Mouse (Mus musculus): ENCODE results near the gene Zic5. TPM values are rescaled to one million over a fixed set of nuclear protein-coding genes. Genes with fewer than 3 reads are reported as not detected.

The Zic5 gene
- polyA plus RNA-seq, 1 experiment = 0.72 TPM

- Histone ChIP-seq H3K4me1 (ENCODE audit: control insufficient read depth, insufficient read depth, low read length) (no peaks in the 10 kb centered on the region), H3K4me3 (replicated peaks; ENCODE audit: control insufficient read depth, low read depth, low read length) (no peak overlapping the region), H3K27ac (ENCODE audit: control insufficient read depth, insufficient read depth, low read depth, low read length, poor library complexity) (no peak overlapping the region)
- no peak for TF ChIP-seq POLR2A (IDR thresholded peaks at IDR 0.05; ENCODE audit: borderline replicate concordance, control insufficient read depth, low read depth, low read length)
- TF ChIP-seq CTCF (IDR thresholded peaks at IDR 0.05; ENCODE audit: control insufficient read depth, insufficient read depth, low read length) = no peak
- 10% methylated on average over 12 of the region's 12 CpGs for WGBS
Measured at GRCm38 (mm10) chr14:122489686-122490414, 24.4 kb upstream of the Zic5 start.

GRCm38 (mm10) chr14:122489041-122489440, 23.6 kb upstream of the Zic5 start:
- 1% methylated on average over 5 of the region's 5 CpGs for WGBS
- no peaks in the 10 kb centered on the region for H3K4me1 ChIP-seq (ENCODE audit: control insufficient read depth, insufficient read depth, low read length)
- H3K4me3 ChIP-seq (replicated peaks; ENCODE audit: control insufficient read depth, low read depth, low read length) = no peak overlapping the region
- TF ChIP-seq POLR2A (IDR thresholded peaks at IDR 0.05; ENCODE audit: borderline replicate concordance, control insufficient read depth, low read depth, low read length) = no peak
- H3K27ac ChIP-seq (ENCODE audit: control insufficient read depth, insufficient read depth, low read depth, low read length, poor library complexity) = no peak overlapping the region

- Histone ChIP-seq H3K4me1 (ENCODE audit: control insufficient read depth, insufficient read depth, low read length) (no peaks in the 10 kb centered on the region), H3K27ac (ENCODE audit: control insufficient read depth, insufficient read depth, low read depth, low read length, poor library complexity) (no peak overlapping the region), H3K4me3 (replicated peaks; ENCODE audit: control insufficient read depth, low read depth, low read length) (no peak overlapping the region)
- no peak for TF ChIP-seq CTCF (IDR thresholded peaks at IDR 0.05; ENCODE audit: control insufficient read depth, insufficient read depth, low read length)
- TF ChIP-seq POLR2A (IDR thresholded peaks at IDR 0.05; ENCODE audit: borderline replicate concordance, control insufficient read depth, low read depth, low read length) = no peak
- 13% methylated on average over 5 of the region's 5 CpGs for WGBS
Measured at GRCm38 (mm10) chr14:122487366-122487765, 21.9 kb upstream of the Zic5 start.

- H3K4me1 ChIP-seq (ENCODE audit: control insufficient read depth, insufficient read depth, low read length) = no peaks in the 10 kb centered on the region
- WGBS = 0% methylated on average over 1 of the region's 1 CpGs
- TF ChIP-seq CTCF (IDR thresholded peaks at IDR 0.05; ENCODE audit: control insufficient read depth, insufficient read depth, low read length) (no peak), POLR2A (IDR thresholded peaks at IDR 0.05; ENCODE audit: borderline replicate concordance, control insufficient read depth, low read depth, low read length) (no peak)
- no peak overlapping the region for H3K4me3 ChIP-seq (replicated peaks; ENCODE audit: control insufficient read depth, low read depth, low read length)
- no peak overlapping the region for H3K27ac ChIP-seq (ENCODE audit: control insufficient read depth, insufficient read depth, low read depth, low read length, poor library complexity)
Measured at GRCm38 (mm10) chr14:122486611-122487010, 21.1 kb upstream of the Zic5 start.

GRCm38 (mm10) chr14:122485635-122486181, 20.2 kb upstream of the Zic5 start:
- no peak overlapping the region for H3K27ac ChIP-seq (ENCODE audit: control insufficient read depth, insufficient read depth, low read depth, low read length, poor library complexity)
- no peak overlapping the region for H3K4me3 ChIP-seq (replicated peaks; ENCODE audit: control insufficient read depth, low read depth, low read length)
- TF ChIP-seq CTCF (IDR thresholded peaks at IDR 0.05; ENCODE audit: control insufficient read depth, insufficient read depth, low read length) (no peak), POLR2A (IDR thresholded peaks at IDR 0.05; ENCODE audit: borderline replicate concordance, control insufficient read depth, low read depth, low read length) (no peak)
- WGBS = 5% methylated on average over 12 of the region's 12 CpGs
- H3K4me1 ChIP-seq (ENCODE audit: control insufficient read depth, insufficient read depth, low read length) = no peaks in the 10 kb centered on the region

GRCm38 (mm10) chr14:122484844-122485551, 19.5 kb upstream of the Zic5 start:
- no peak overlapping the region for H3K27ac ChIP-seq (ENCODE audit: control insufficient read depth, insufficient read depth, low read depth, low read length, poor library complexity)
- WGBS = 5% methylated on average over 24 of the region's 24 CpGs
- H3K4me3 ChIP-seq (replicated peaks; ENCODE audit: control insufficient read depth, low read depth, low read length) = no peak overlapping the region
- TF ChIP-seq CTCF (IDR thresholded peaks at IDR 0.05; ENCODE audit: control insufficient read depth, insufficient read depth, low read length) = no peak
- TF ChIP-seq POLR2A (IDR thresholded peaks at IDR 0.05; ENCODE audit: borderline replicate concordance, control insufficient read depth, low read depth, low read length) = no peak
- H3K4me1 ChIP-seq (ENCODE audit: control insufficient read depth, insufficient read depth, low read length) = no peaks in the 10 kb centered on the region

- WGBS = 18% methylated on average over 4 of the region's 4 CpGs
Measured at GRCm38 (mm10) chr14:122484458-122484843, 19.0 kb upstream of the Zic5 start.

GRCm38 (mm10) chr14:122483556-122484421, 18.3 kb upstream of the Zic5 start:
- TF ChIP-seq POLR2A (IDR thresholded peaks at IDR 0.05; ENCODE audit: borderline replicate concordance, control insufficient read depth, low read depth, low read length) (no peak), CTCF (IDR thresholded peaks at IDR 0.05; ENCODE audit: control insufficient read depth, insufficient read depth, low read length) (no peak)
- H3K4me3 ChIP-seq (replicated peaks; ENCODE audit: control insufficient read depth, low read depth, low read length) = no peak overlapping the region
- no peaks in the 10 kb centered on the region for H3K4me1 ChIP-seq (ENCODE audit: control insufficient read depth, insufficient read depth, low read length)
- 8% methylated on average over 18 of the region's 18 CpGs for WGBS
- no peak overlapping the region for H3K27ac ChIP-seq (ENCODE audit: control insufficient read depth, insufficient read depth, low read depth, low read length, poor library complexity)

More at GRCm38 (mm10) chr14:122484458-122484843, 19.0 kb upstream of the Zic5 start:
- TF ChIP-seq POLR2A (IDR thresholded peaks at IDR 0.05; ENCODE audit: borderline replicate concordance, control insufficient read depth, low read depth, low read length) (no peak), CTCF (IDR thresholded peaks at IDR 0.05; ENCODE audit: control insufficient read depth, insufficient read depth, low read length) (no peak)
- Histone ChIP-seq H3K4me1 (ENCODE audit: control insufficient read depth, insufficient read depth, low read length) (no peaks in the 10 kb centered on the region), H3K27ac (ENCODE audit: control insufficient read depth, insufficient read depth, low read depth, low read length, poor library complexity) (no peak overlapping the region), H3K4me3 (replicated peaks; ENCODE audit: control insufficient read depth, low read depth, low read length) (no peak overlapping the region)
